Mouse (Mus musculus): ENCODE results near the gene Fam84b.
"Not testable (repeated sequence)": the region's sequence is repeated elsewhere in the genome, so short reads cannot be mapped to it uniquely, and the experiment has no call there.

Fam84b gene

GRCm38 (mm10) chr15:60853231-60853999, at the start of gene Fam84b:
Gene Fam84b, minus strand, starts transcription at chr15:60853778.
- DNase-seq (ENCODE audit: low spot score in 2 of 2) = no peak

- no peak for DNase-seq (ENCODE audit: low spot score in 2 of 2)
These were observed 44.8 kb upstream of the Fam84b start for GRCm38 (mm10) chr15:60898187-60898965.

- no peak for DNase-seq (ENCODE audit: low spot score in 2 of 2)
These were observed 42.5 kb upstream of the Fam84b start for GRCm38 (mm10) chr15:60896040-60896439.

GRCm38 (mm10) chr15:60892976-60893463, 39.4 kb upstream of the Fam84b start:
- DNase-seq (ENCODE audit: low spot score in 2 of 2) = no peak

GRCm38 (mm10) chr15:60888724-60889123, 35.1 kb upstream of the Fam84b start:
- no peak for DNase-seq (ENCODE audit: low spot score in 2 of 2)

GRCm38 (mm10) chr15:60875721-60876120, 22.1 kb upstream of the Fam84b start:
- DNase-seq (ENCODE audit: low spot score in 2 of 2) = no peak

- DNase-seq (ENCODE audit: low spot score in 2 of 2) = no peak
These were observed 8.8 kb upstream of the Fam84b start for GRCm38 (mm10) chr15:60862417-60862816.

- no peak for DNase-seq (ENCODE audit: low spot score in 2 of 2)
These were observed 1.5 kb upstream of the Fam84b start for GRCm38 (mm10) chr15:60855112-60855511.

- DNase-seq (ENCODE audit: low spot score in 2 of 2) = no peak
These were observed 573 bp upstream of the Fam84b start for GRCm38 (mm10) chr15:60854151-60854550.

GRCm38 (mm10) chr15:60848630-60849029, 4.9 kb downstream of the Fam84b start:
- peak in 1 of 2 experiments; percentile 28 for DNase-seq (ENCODE audit: low spot score in 2 of 2)

GRCm38 (mm10) chr15:60846291-60846690, 7.3 kb downstream of the Fam84b start:
- no peak for DNase-seq (ENCODE audit: low spot score in 2 of 2)

GRCm38 (mm10) chr15:60845886-60846285, 7.7 kb downstream of the Fam84b start:
- no peak for DNase-seq (ENCODE audit: low spot score in 2 of 2)

GRCm38 (mm10) chr15:60841785-60842184, 11.8 kb downstream of the Fam84b start:
- no peak for DNase-seq (ENCODE audit: low spot score in 2 of 2)

- DNase-seq (ENCODE audit: low spot score in 2 of 2) = not testable (repeated sequence)
These were observed 12.3 kb downstream of the Fam84b start for GRCm38 (mm10) chr15:60841312-60841711.

GRCm38 (mm10) chr15:60840296-60840670, 13.3 kb downstream of the Fam84b start:
- DNase-seq (ENCODE audit: low spot score in 2 of 2) = no peak

- DNase-seq (ENCODE audit: low spot score in 2 of 2) = no peak
These were observed 13.9 kb downstream of the Fam84b start for GRCm38 (mm10) chr15:60839539-60840295.

GRCm38 (mm10) chr15:60838135-60838534, 15.4 kb downstream of the Fam84b start:
- DNase-seq (ENCODE audit: low spot score in 2 of 2) = no peak

- no peak for DNase-seq (ENCODE audit: low spot score in 2 of 2)
These were observed 15.9 kb downstream of the Fam84b start for GRCm38 (mm10) chr15:60837719-60838118.

- DNase-seq (ENCODE audit: low spot score in 2 of 2) = no peak
These were observed 17.3 kb downstream of the Fam84b start for GRCm38 (mm10) chr15:60836321-60836720.

GRCm38 (mm10) chr15:60834598-60835571, 18.7 kb downstream of the Fam84b start:
- DNase-seq (ENCODE audit: low spot score in 2 of 2) = no peak
